Mouse (Mus musculus): ENCODE results near the gene Dbndd1. TPM values are rescaled to one million over a fixed set of nuclear protein-coding genes. Genes with fewer than 3 reads are reported as not detected.
"Not testable (repeated sequence)": the region's sequence is repeated elsewhere in the genome, so short reads cannot be mapped to it uniquely, and the experiment has no call there.

Dbndd1 gene
- polyA plus RNA-seq (2015; fragmentation: Nextera tagmentation; extraction: Ambion mirVana): 2.4 and 3.3 TPM in 2 replicates

DNA sequence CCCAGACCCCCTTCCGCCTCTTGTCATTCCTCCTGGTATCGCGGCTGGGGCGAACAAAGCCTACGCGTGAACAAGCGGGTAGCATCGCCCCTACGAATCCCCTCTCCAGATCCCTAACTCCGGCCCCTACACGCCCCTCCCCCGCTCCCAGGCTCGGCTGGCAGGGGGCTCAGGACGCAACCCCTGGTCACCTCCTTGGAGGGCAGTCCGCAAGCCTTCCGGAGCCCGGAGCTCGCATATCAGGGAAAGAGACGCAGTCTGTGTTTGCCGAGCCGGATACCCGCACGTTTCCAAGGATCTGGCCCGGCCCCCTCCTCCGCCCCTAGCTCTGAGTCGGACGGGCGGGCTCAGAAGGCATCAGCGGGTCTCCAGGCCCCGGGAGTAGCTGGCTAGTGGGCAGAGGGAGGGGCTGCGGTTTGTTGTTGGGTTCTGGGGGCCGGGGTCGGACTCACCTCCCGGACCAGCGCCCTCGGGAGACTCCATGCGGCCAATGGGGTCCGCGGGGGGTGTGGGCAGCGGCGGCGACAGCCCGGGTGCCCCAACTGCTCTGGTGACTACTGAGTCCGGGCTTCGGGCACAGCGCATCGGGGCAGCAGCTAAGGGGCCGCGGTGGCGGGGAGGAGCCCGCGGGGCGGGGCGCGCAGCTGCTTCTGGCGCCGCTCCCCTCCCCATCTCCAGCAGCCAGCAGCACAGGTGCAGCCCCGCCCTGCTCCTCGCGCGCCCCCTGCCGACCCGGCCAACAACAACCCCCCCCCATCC lies at the start of gene Dbndd1:
Dbndd1 (minus strand) TSS at position 683 of the 759 bp plus-strand sequence.
- no peak within 1 kb of the TSS for H3K27ac ChIP-seq
- H3K4me2 ChIP-seq (ENCODE audit: low read length): peak within 1 kb of the TSS; percentile 98
- H3K27me3 ChIP-seq (ENCODE audit: insufficient read depth, low read length): peaks cover 14% of the 10 kb centered on the region; the same call in 1 of the 2 replicates
- H3K36me3 ChIP-seq (ENCODE audit: insufficient read depth, low read length): no peaks in the 10 kb centered on the region
- peak within 1 kb of the TSS; percentile 60 for H3K4me3 ChIP-seq (replicated peaks; ENCODE audit: low read depth, low read length)
- under 1% methylated on average over 43 of the region's 63 CpGs for WGBS
- 0 out of 2 replicates have a peak, but pooled peaks have one; percentile 14 for TF ChIP-seq CTCF (IDR thresholded peaks at IDR 0.05; ENCODE audit: low read depth)
- peak within 1 kb of the TSS; percentile 60 for H3K9ac ChIP-seq (ENCODE audit: low read depth, low read length)
- DNase-seq (ENCODE audit: low spot score): peak; percentile 60
- no peaks in the 10 kb centered on the region for H3K9me3 ChIP-seq (replicated peaks; ENCODE audit: low read length)
- peaks cover 5% of the 10 kb centered on the region; the same call in 1 of the 2 replicates for H3K4me1 ChIP-seq (replicated peaks; ENCODE audit: insufficient read depth, low read length)
- no peak for ATAC-seq (replicated peaks; ENCODE audit: low FRiP score, low read depth)

DNA sequence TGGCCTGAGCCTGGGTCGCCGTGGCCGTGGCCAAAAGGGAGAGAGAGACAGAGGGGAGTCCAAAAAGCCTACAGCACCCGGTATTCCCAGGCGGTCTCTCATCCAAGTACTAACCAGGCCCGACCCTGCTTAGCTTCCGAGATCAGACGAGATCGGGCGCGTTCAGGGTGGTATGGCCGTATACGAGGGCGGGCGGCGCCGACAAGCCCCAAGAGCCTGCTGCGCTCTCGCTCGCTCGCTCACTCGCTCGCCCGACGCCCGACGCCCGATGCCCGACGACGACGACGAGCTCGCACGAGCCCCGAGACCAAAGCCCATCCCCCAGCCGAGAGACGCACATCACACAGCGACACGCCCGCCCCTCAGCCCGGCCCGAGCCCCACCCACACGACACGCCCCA lies 49.0 kb upstream of the Dbndd1 start:
- H3K9me3 ChIP-seq (replicated peaks; ENCODE audit: low read length); H3K27ac ChIP-seq; H3K9ac ChIP-seq (ENCODE audit: low read depth, low read length); ATAC-seq (replicated peaks; ENCODE audit: low FRiP score, low read depth); H3K4me1 ChIP-seq (replicated peaks; ENCODE audit: insufficient read depth, low read length); H3K27me3 ChIP-seq (ENCODE audit: insufficient read depth, low read length); DNase-seq (ENCODE audit: low spot score); H3K36me3 ChIP-seq (ENCODE audit: insufficient read depth, low read length); H3K4me3 ChIP-seq (replicated peaks; ENCODE audit: low read depth, low read length); H3K4me2 ChIP-seq (ENCODE audit: low read length): not testable (repeated sequence)
- WGBS: no CpG with 5 or more reads among the region's 45 CpGs

DNA sequence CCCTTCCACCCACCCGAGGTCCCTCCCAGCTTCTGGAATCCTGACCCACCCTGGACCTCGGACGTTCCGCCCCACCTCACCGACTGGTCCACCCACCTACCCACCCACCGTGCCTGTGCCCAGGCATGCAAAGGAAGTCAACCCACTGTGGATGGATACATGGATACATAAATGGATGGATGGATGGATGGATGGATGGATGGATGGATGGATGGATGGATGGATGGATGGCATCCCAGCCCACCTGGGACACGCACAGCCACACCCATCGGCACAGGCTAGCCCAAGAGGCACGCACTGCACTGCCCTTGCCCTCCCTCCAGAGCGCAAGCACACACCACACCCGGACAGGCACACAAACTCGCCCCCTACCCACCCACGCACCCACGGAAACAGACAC lies 22.4 kb upstream of the Dbndd1 start:
- H3K4me1 ChIP-seq (replicated peaks; ENCODE audit: insufficient read depth, low read length); H3K27ac ChIP-seq; H3K4me2 ChIP-seq (ENCODE audit: low read length); H3K9me3 ChIP-seq (replicated peaks; ENCODE audit: low read length); DNase-seq (ENCODE audit: low spot score); H3K4me3 ChIP-seq (replicated peaks; ENCODE audit: low read depth, low read length); H3K27me3 ChIP-seq (ENCODE audit: insufficient read depth, low read length); H3K9ac ChIP-seq (ENCODE audit: low read depth, low read length); ATAC-seq (replicated peaks; ENCODE audit: low FRiP score, low read depth): not testable (repeated sequence)
- peaks cover 29% of the 10 kb centered on the region for H3K36me3 ChIP-seq (ENCODE audit: insufficient read depth, low read length)
- WGBS: 66% methylated on average over 6 of the region's 14 CpGs

DNA sequence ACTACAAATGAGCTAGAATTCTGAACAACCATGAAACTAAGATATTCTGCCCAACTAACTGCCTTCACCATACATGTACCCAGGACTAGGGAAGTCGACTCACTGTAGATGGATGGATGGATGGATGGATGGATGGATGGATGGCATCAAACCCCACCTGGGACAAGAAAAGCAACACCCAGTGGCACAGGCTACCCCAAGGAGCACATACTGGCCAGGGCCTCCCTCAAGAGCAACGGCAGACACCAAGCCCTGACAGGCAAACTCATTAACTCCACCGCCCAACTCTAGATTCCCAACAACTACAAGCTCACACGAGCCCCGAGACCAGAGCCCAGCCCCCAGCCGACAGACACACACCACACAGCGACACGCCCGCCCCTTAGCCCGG lies 21.7 kb upstream of the Dbndd1 start:
- H3K27ac ChIP-seq: no peak overlapping the region
- no peaks in the 10 kb centered on the region for H3K4me1 ChIP-seq (replicated peaks; ENCODE audit: insufficient read depth, low read length)
- peaks cover 31% of the 10 kb centered on the region for H3K36me3 ChIP-seq (ENCODE audit: insufficient read depth, low read length)
- no peak overlapping the region for H3K4me3 ChIP-seq (replicated peaks; ENCODE audit: low read depth, low read length)
- WGBS: 38% methylated on average over 10 of the region's 10 CpGs
- ATAC-seq (replicated peaks; ENCODE audit: low FRiP score, low read depth): no peak; the same call in 1 of the 2 replicates
- H3K4me2 ChIP-seq (ENCODE audit: low read length): no peak overlapping the region
- DNase-seq (ENCODE audit: low spot score): no peak
- no peaks in the 10 kb centered on the region for H3K9me3 ChIP-seq (replicated peaks; ENCODE audit: low read length)
- no peak for TF ChIP-seq CTCF (IDR thresholded peaks at IDR 0.05; ENCODE audit: low read depth)
- no peak overlapping the region for H3K9ac ChIP-seq (ENCODE audit: low read depth, low read length)
- H3K27me3 ChIP-seq (ENCODE audit: insufficient read depth, low read length): no peaks in the 10 kb centered on the region

DNA sequence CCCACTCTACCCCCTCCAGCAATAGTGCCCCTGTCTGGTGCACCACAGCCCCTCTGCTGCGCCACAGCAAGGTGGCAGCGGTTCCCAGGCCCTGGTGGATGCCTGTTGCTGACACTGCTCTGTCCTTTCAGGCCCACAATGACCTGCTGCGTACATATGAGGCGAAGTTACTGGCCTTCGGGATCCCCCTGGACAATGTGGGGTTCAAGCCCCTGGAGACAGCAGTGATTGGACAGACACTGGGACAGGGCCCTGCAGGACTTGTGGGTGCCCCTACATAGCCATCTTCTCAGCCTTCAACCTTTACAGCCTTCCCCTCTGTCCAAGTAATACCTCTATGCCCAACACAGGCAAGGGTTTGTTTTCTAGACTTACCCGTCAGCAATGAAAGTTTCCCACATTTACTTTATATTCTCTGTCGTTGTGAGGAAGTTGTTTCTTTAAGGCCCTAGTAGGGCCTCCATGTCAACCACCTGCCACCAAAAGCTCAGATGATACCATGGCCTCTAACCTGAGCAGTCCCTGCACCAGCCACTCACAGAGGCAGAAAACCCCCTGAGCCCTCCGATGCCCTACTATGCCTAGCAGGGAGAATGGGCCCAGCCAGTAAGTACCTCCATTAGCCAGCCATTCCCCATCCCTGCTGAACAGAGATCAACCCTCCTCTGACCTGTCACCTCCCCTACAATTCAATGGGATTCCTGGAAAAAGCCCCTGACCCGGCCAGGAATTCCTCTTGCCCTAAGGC lies 21.2 kb upstream of the Dbndd1 start:
- H3K4me2 ChIP-seq (ENCODE audit: low read length): no peak overlapping the region
- WGBS: 89% methylated on average over 9 of the region's 9 CpGs
- no peaks in the 10 kb centered on the region for H3K9me3 ChIP-seq (replicated peaks; ENCODE audit: low read length)
- H3K36me3 ChIP-seq (ENCODE audit: insufficient read depth, low read length): peaks cover 36% of the 10 kb centered on the region
- ATAC-seq (replicated peaks; ENCODE audit: low FRiP score, low read depth) (peak; percentile 21; the same call in 1 of the 2 replicates), DNase-seq (ENCODE audit: low spot score) (no peak)
- 0 out of 2 replicates have a peak, but pooled peaks have one; percentile 4 for TF ChIP-seq CTCF (IDR thresholded peaks at IDR 0.05; ENCODE audit: low read depth)
- no peaks in the 10 kb centered on the region for H3K27me3 ChIP-seq (ENCODE audit: insufficient read depth, low read length)
- H3K9ac ChIP-seq (ENCODE audit: low read depth, low read length): no peak overlapping the region
- H3K4me1 ChIP-seq (replicated peaks; ENCODE audit: insufficient read depth, low read length): no peaks in the 10 kb centered on the region
- no peak overlapping the region for H3K27ac ChIP-seq
- no peak overlapping the region for H3K4me3 ChIP-seq (replicated peaks; ENCODE audit: low read depth, low read length)

DNA sequence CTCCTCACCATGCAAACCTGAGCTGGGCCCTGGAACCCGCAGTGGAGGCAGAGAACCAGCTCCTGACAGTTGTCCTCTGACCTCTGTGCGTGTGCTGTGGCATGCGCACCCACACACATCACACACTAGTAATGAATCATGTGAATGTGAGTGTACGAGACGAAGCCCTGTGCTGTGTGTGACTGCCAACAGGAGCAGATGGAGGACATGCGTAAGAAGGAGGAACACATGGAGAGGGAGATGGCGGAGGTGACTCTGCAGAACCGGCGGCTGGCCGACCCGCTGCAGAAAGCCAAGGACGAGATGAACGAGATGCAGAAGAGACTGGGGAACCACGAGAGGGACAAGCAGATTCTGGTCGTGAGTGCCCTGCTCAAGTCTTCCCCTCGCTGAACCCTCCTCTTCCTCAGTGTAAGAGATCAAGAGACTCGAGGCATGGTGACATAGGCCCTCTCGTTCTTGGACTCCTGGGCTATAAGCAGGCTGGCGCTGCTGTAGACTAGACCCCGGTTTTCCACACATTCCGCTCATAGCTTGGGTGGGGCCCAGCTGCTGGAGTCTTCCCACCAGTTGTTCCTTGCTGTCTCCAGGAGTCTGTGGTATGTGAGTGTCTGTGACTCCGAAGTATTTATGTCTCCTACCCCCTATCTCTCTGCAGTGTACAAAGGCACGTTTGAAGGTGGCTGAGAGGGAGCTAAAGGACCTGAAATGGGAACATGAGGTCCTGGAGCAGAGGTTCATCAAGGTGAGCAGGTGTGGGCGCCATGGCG lies 12.6 kb upstream of the Dbndd1 start:
- no peak overlapping the region for H3K4me3 ChIP-seq (replicated peaks; ENCODE audit: low read depth, low read length)
- H3K36me3 ChIP-seq (ENCODE audit: insufficient read depth, low read length): peaks cover 64% of the 10 kb centered on the region
- no peak for DNase-seq (ENCODE audit: low spot score)
- no peak for ATAC-seq (replicated peaks; ENCODE audit: low FRiP score, low read depth)
- no peak overlapping the region for H3K9ac ChIP-seq (ENCODE audit: low read depth, low read length)
- H3K9me3 ChIP-seq (replicated peaks; ENCODE audit: low read length): no peaks in the 10 kb centered on the region
- no peaks in the 10 kb centered on the region for H3K27me3 ChIP-seq (ENCODE audit: insufficient read depth, low read length)
- TF ChIP-seq CTCF (IDR thresholded peaks at IDR 0.05; ENCODE audit: low read depth): no peak
- no peak overlapping the region for H3K27ac ChIP-seq
- no peaks in the 10 kb centered on the region for H3K4me1 ChIP-seq (replicated peaks; ENCODE audit: insufficient read depth, low read length)
- no peak overlapping the region for H3K4me2 ChIP-seq (ENCODE audit: low read length)
- WGBS: 92% methylated on average over 25 of the region's 25 CpGs
